Mouse (Mus musculus) C2C12 (cell line): ENCODE results near the gene Ankrd39. TPM values are rescaled to one million over a fixed set of nuclear protein-coding genes. Genes with fewer than 3 reads are reported as not detected.
"Not testable (repeated sequence)": the region's sequence is repeated elsewhere in the genome, so short reads cannot be mapped to it uniquely, and the experiment has no call there.

Experiments
- H3K27me3 ChIP-seq: one replicate; pipeline ENCODE4 v1.6.1; 2011; ENCODE audit not compliant: control insufficient read depth, insufficient read depth, insufficient read length
- H3K36me3 ChIP-seq: one replicate; pipeline ENCODE4 v1.6.1; 2011; ENCODE audit not compliant: control insufficient read depth, insufficient read depth
- H3K4me3 ChIP-seq: one replicate; pipeline ENCODE4 v1.5.1; 2011; ENCODE audit warnings: mild to moderate bottlenecking, control low read depth; ENCODE audit not compliant: poor library complexity, insufficient read depth, severe bottlenecking
- H3K79me2 ChIP-seq: one replicate; pipeline ENCODE4 v1.6.1; 2011; ENCODE audit not compliant: control insufficient read depth, insufficient read depth
- H3K79me3 ChIP-seq: one replicate; pipeline ENCODE4 v1.6.1; 2011; ENCODE audit warnings: low read depth, control low read depth
- H3ac ChIP-seq: one replicate; pipeline ENCODE3; 2011; ENCODE audit warnings: low read depth; ENCODE audit not compliant: control insufficient read depth, insufficient read length
- CEBPB ChIP-seq: IDR thresholded peaks from one replicate; pipeline ENCODE4 v1.6.1; 2011; ENCODE audit warnings: low read depth, mild to moderate bottlenecking, control low read depth, moderate library complexity
- CTCF ChIP-seq: IDR thresholded peaks from one replicate; pipeline ENCODE4 v1.5.1; 2011; ENCODE audit not compliant: control insufficient read depth, insufficient read depth, insufficient read length
- FOSL1 ChIP-seq: IDR thresholded peaks from one replicate; pipeline ENCODE4 v1.8.0; 2011; ENCODE audit warnings: mild to moderate bottlenecking, low read length; ENCODE audit not compliant: poor library complexity, insufficient read depth, severe bottlenecking
- MAX ChIP-seq: IDR thresholded peaks from one replicate; pipeline ENCODE4 v1.6.1; 2011; ENCODE audit warnings: mild to moderate bottlenecking, control low read depth
- MYOD1 ChIP-seq: IDR thresholded peaks from one replicate; pipeline ENCODE4 v1.6.1; 2011; ENCODE audit warnings: low read depth; ENCODE audit not compliant: control insufficient read depth, insufficient read length
- MYOG ChIP-seq: IDR thresholded peaks from one replicate; pipeline ENCODE4 v1.6.1; 2011; ENCODE audit not compliant: control insufficient read depth, insufficient read length; ENCODE audit errors: extremely low read depth
- USF1 ChIP-seq: IDR thresholded peaks from one replicate; pipeline ENCODE4 v1.6.1; 2011; ENCODE audit warnings: low read depth, mild to moderate bottlenecking, control low read depth, moderate library complexity
- polyA plus RNA-seq: library from polyadenylated mRNA; unstranded; fragments of >200 nt; fragmentation: generic; extraction: Trizol; gene quantifications from one replicate; pipeline ENCODE4 v1.2.1, GENCODE M21; 2012; ENCODE audit warnings: missing spikeins

Gene Ankrd39
- polyA plus RNA-seq, 1 experiment: 7.8 TPM

- Histone ChIP-seq H3K36me3 (peaks cover 8% of the 10 kb centered on the region), H3K79me3 (no peaks in the 10 kb centered on the region), H3ac (no peak overlapping the region), H3K27me3 (no peaks in the 10 kb centered on the region), H3K79me2 (peaks cover 8% of the 10 kb centered on the region), H3K4me3 (no peak overlapping the region)
- TF ChIP-seq FOSL1 (no peak), MYOG (no peak), MAX (no peak), CTCF (no peak), MYOD1 (no peak), USF1 (no peak), CEBPB (no peak)
These were observed 6.4 kb downstream of the Ankrd39 start for GRCm38 (mm10) chr1:36540807-36541206.

GRCm38 (mm10) chr1:36540132-36540531 is 7.1 kb downstream of the Ankrd39 start:
- TF ChIP-seq MAX (no peak), FOSL1 (no peak), MYOG (no peak), CEBPB (no peak), USF1 (no peak), MYOD1 (no peak), CTCF (no peak)
- Histone ChIP-seq H3K27me3 (no peaks in the 10 kb centered on the region), H3ac (no peak overlapping the region), H3K36me3 (peaks cover 8% of the 10 kb centered on the region), H3K79me3 (no peaks in the 10 kb centered on the region), H3K4me3 (no peak overlapping the region), H3K79me2 (peaks cover 2% of the 10 kb centered on the region)

- no peak within 1 kb of the TSS for H3K4me3 ChIP-seq
- H3ac ChIP-seq: no peak within 1 kb of the TSS
- no peaks in the 10 kb centered on the region for H3K27me3 ChIP-seq
- TF ChIP-seq CTCF (no peak), USF1 (no peak), MYOG (no peak)
- no peaks in the 10 kb centered on the region for H3K79me2 ChIP-seq
- no peaks in the 10 kb centered on the region for H3K79me3 ChIP-seq
- peaks cover 8% of the 10 kb centered on the region for H3K36me3 ChIP-seq
These were observed 8.1 kb downstream of the Ankrd39 start, which contains the start of gene Gm42417 for GRCm38 (mm10) chr1:36539186-36539585. Gene Gm42417, minus strand, starts transcription at chr1:36539429.

GRCm38 (mm10) chr1:36538727-36539126 is 8.5 kb downstream of the Ankrd39 start:
- Histone ChIP-seq H3K4me3 (no peak overlapping the region), H3K27me3 (no peaks in the 10 kb centered on the region), H3ac (no peak overlapping the region), H3K79me2 (no peaks in the 10 kb centered on the region), H3K79me3 (no peaks in the 10 kb centered on the region), H3K36me3 (peaks cover 8% of the 10 kb centered on the region)
- TF ChIP-seq CEBPB (no peak), CTCF (no peak), MYOG (no peak), FOSL1 (no peak)

- H3K4me3 ChIP-seq, H3K79me3 ChIP-seq, H3K27me3 ChIP-seq, H3K36me3 ChIP-seq, H3K79me2 ChIP-seq, H3ac ChIP-seq: not testable (repeated sequence)
These were observed 10.5 kb downstream of the Ankrd39 start, which contains the start of gene Ankrd23 for GRCm38 (mm10) chr1:36536783-36537182. Gene Ankrd23, minus strand, starts transcription at chr1:36536883.

GRCm38 (mm10) chr1:36536397-36536728 is 10.9 kb downstream of the Ankrd39 start:
- H3K79me2 ChIP-seq: no peaks in the 10 kb centered on the region
- H3K79me3 ChIP-seq: no peaks in the 10 kb centered on the region
- H3K4me3 ChIP-seq: no peak overlapping the region
- TF ChIP-seq MAX (no peak), FOSL1 (no peak)
- peaks cover 1% of the 10 kb centered on the region for H3K36me3 ChIP-seq
- H3ac ChIP-seq: no peak overlapping the region
- H3K27me3 ChIP-seq: no peaks in the 10 kb centered on the region
